Mouse (Mus musculus) liver, adult 2 months (tissue): ENCODE data around the gene Lsm12.

Source experiments
- CTCF ChIP-seq: fragments of 200-500 bp; IDR thresholded peaks from 2 replicates; pipeline ENCODE4 v1.5.1; 2011; ENCODE audit warnings: low read depth, low read length, control low read depth
- POLR2A ChIP-seq: fragments of 200-500 bp; IDR thresholded peaks from 2 replicates; pipeline ENCODE4 v1.6.1; 2011; ENCODE audit warnings: low read length, control low read depth; ENCODE audit not compliant: insufficient read depth; ENCODE audit errors: extremely low read depth

DNA sequence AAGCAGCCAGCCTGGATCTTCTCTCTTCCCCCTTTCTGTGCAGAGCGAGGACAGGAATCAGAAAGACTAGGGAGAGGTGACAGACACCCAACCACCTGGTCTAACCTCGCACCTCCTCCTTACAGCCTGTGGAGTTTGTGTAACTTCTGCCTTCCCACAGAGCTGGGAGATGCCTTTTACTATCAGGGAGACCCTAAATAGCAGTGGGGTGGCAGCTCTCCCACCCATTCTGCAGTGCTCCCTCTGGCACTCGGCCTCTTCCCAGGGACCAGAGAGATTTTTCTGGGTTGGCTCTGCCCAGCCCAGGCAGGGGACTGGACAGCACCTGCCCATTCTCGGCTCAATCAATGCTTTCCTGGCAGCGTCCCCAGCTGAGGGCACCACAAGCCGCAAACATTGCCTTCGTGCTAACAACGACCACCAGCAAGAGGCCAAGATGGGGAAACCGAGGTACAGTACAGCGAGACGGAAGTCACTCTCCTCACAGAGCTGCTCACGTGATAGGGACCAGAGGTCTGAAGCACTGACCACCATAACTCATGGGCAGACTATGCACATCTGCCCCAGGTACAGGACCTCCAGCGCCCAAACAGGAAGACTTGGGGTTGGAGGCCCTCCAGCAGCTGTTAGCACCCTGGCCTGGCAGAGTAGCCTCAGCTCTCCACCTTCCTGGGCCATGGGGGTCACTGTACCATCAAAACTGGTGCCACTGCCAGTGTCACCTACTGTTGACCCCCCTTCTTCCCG is 34.3 kb upstream of the Lsm12 start:
- TF ChIP-seq POLR2A: no peak
- TF ChIP-seq CTCF: no peak
